Mouse (Mus musculus) cortical plate, adult 2 months (tissue): ENCODE measurements around the gene Foxe1. TPM values are rescaled to one million over a fixed set of nuclear protein-coding genes. Genes with fewer than 3 reads are reported as not detected.

Source experiments
- H3K27ac ChIP-seq: fragments of 200-500 bp; 2 replicates; pipeline ENCODE4 v1.5.1; 2012; ENCODE audit warnings: low read length, control low read depth, inconsistent platforms; ENCODE audit not compliant: insufficient read depth
- H3K4me1 ChIP-seq: fragments of 200-500 bp; 2 replicates; pipeline ENCODE4 v1.6.1; 2011; ENCODE audit warnings: low read length; ENCODE audit not compliant: control insufficient read depth, insufficient read depth
- H3K4me3 ChIP-seq: fragments of 200-500 bp; 2 replicates; pipeline ENCODE4 v1.5.1; 2011; ENCODE audit warnings: mild to moderate bottlenecking, low read length, control low read depth; ENCODE audit not compliant: insufficient read depth
- CTCF ChIP-seq: fragments of 200-500 bp; IDR thresholded peaks from 2 replicates; pipeline ENCODE4 v1.5.1; 2011; ENCODE audit warnings: mild to moderate bottlenecking, control low read depth, low read length; ENCODE audit not compliant: insufficient read depth; ENCODE audit errors: extremely low read depth
- POLR2A ChIP-seq: fragments of 200-500 bp; IDR thresholded peaks from 2 replicates; pipeline ENCODE4 v1.6.1; 2011; ENCODE audit warnings: mild to moderate bottlenecking, low read length, control low read depth; ENCODE audit not compliant: insufficient read depth; ENCODE audit errors: extremely low read depth
- polyA plus RNA-seq: library from polyadenylated mRNA; depleted of rRNA; stranded (reverse); fragments of >200 nt; gene quantifications from 2 replicates; pipeline ENCODE4 v1.2.3, GENCODE M21; 2012; rRNA removed

Gene Foxe1
- polyA plus RNA-seq: not detected in 2 replicates

DNA sequence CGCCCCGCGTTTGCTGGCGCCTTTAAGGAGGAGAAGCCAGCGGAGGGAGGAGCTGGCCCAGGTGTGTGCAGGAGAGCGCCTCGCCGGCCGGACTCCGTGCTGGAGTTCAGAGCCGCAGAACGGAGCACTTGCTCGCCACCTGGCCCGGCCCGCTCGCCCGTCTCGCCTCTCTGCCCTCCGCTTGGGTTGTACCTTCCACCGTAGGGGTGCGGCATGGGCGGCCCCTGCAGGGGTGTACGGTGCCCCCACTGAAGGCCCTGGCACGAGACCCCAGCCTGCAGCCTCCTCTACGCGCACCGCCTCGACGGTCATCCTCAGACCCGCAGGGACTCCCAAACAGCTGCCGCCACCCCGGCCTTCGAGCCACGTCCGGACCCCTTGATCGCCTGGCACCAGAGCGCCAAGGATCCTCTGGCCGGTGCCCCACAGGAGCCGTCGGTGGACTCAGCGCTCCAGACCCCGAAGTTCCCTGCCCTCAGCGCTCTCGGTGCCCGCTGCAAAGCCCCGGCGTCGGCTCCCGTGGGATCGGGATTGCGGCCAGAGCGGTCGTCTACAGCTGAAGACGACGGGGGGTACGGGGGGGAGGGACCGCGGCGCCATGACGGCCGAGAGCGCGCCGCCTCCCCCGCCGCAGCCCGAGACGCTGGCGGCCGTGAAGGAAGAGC lies at the start of gene Foxe1:
TSS of gene Foxe1 (plus strand) at position 14 of the 665 bp plus-strand sequence.
- Histone ChIP-seq H3K27ac (no peak within 1 kb of the TSS), H3K4me3 (no peak within 1 kb of the TSS), H3K4me1 (no peaks in the 10 kb centered on the region)
- no peak for TF ChIP-seq CTCF
- TF ChIP-seq POLR2A: no peak

DNA sequence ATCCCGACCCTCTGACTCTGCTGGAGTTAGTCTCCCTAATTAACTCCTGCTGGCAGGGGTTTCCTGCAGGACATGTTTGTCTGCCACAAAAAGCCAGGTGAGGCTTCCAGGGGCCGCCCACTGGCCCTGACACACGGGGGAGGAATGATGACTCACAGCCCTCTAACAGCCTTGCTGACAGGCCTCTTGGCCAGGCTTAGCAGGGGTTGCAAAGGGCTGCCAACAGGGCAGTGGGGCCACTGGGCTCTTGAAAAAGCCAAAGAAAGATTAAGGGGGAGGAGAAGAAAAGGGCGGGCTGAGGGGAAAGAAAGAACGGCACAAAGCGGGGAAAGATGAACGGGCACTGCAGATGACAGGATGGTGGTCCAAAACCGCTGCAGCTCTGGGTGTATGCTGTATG lies 39.3 kb upstream of the Foxe1 start:
- TF ChIP-seq CTCF: no peak
- no peak for TF ChIP-seq POLR2A
- Histone ChIP-seq H3K4me3 (no peak overlapping the region), H3K27ac (no peak overlapping the region), H3K4me1 (peaks cover 1% of the 10 kb centered on the region; the same call in 1 of the 2 replicates)

DNA sequence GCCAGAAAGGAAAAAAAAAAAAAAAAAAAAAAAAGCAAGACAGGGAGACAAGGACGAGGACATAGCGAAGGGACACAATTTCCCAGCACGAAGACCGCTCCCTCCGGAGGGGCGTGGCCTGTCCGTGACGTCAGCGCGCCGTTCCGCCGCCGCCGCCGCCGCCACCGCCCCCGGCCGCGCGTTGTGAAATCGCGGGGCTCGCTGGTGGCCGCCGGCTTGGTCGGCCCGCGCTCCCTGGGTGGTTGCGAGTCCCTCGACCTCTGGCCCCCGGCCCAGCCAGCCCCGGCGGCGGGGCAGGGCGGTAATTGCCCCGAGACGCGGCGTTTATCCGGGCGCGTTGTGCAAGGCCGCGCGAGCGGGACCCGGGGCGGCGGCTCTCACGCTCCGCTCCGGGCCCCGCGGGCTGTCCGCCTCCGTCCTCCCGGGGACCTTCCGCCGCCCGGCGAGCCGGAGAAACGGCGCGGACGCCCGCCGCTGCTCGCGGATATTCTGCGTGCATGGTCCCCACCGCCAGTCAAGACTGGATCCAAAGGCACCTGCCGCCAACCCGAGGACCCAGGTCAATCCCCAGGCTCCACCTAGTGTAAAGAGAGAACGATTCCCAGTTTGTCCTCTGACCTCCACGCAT lies 38.5 kb upstream of the Foxe1 start:
- Histone ChIP-seq H3K4me3 (peak overlapping the region; percentile 54), H3K4me1 (peaks cover 1% of the 10 kb centered on the region; the same call in 1 of the 2 replicates), H3K27ac (peak overlapping the region; percentile 82)
- TF ChIP-seq CTCF (no peak), POLR2A (peak; percentile 58; the same call in 1 of the 2 replicates)

DNA sequence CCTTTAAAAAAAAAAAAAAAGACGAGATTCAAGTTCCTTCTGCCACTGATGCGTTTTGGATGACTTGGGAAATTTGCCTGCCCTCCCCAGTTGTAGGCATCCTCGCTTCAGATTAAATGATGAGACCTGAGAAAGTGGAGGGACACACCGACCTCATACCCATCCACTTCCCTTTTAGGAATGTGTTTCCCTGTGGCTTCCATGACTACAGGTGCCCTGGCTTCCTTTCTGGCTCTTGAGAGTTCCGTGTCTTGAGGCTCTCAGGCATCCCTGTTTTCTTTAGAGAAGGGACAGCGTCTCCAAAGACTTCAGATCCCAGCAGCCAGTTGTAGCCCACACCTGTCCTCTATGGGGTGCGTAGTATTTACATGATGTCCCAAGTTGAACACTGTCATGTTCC lies 38.0 kb upstream of the Foxe1 start:
- H3K4me1 ChIP-seq: peaks cover 1% of the 10 kb centered on the region; the same call in 1 of the 2 replicates
- peak overlapping the region; percentile 54 for H3K4me3 ChIP-seq
- H3K27ac ChIP-seq: no peak overlapping the region
- TF ChIP-seq CTCF (no peak), POLR2A (no peak)

DNA sequence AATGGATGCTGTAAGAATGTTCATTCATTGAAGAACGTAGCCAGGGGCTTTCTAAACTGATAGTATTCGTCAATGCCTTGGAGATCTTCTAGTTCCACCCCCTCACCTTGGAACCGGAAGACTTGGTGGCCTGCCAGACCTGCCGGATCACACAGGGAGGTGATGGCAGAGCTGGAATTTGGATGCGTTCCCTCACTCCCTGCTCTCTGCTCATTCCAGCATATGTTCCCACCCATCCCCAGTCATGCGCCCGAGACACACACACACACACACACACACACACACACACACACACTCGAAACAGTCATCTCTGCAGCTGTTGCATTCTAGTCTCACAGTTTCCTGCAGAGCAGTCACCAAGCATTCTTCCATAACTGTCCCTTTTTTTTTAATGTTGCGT lies 36.1 kb upstream of the Foxe1 start:
- no peak overlapping the region for H3K27ac ChIP-seq
- TF ChIP-seq POLR2A (no peak), CTCF (no peak)
- peaks cover 1% of the 10 kb centered on the region; the same call in 1 of the 2 replicates for H3K4me1 ChIP-seq
- H3K4me3 ChIP-seq: no peak overlapping the region

DNA sequence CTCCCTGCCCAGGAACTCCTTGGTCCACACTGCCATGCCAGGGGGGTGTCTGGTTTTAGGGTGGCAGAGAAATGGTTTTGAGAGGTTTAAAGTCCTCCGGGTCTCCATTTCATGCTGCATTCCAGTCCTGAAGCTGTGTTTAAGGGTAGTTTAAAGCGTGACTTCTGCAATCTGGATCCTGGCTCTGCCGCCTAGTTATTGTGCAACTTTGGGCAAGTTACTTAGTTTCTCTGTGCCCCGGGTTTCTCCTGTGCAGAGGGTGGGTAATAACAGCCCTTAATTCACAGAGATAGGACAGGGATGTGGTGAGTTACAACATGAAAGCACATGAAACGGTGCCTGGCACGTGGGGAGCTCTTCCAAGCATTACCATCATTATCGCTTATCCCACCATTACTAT lies 35.5 kb upstream of the Foxe1 start:
- Histone ChIP-seq H3K4me1 (peaks cover 1% of the 10 kb centered on the region; the same call in 1 of the 2 replicates), H3K27ac (no peak overlapping the region)

DNA sequence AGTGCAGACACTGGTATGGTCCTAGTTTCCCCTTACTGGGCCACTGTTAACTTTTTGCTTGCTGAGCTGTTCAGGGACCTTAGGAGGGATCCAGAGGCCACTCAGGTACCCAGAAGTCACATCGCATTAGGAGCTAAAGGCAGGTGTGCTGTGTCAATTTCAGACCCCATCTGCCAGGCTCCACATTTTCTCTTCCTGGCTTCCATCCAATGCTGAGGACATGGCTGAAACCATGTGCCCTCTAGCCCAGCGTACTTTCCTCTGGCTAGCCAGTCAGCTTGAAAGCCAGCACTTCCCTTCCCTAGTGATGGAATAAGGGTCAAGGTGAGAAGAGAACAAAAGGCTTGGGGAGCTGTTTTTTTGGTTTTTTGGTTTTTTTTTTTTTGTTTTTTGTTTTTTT lies 31.8 kb upstream of the Foxe1 start:
- Histone ChIP-seq H3K27ac (no peak overlapping the region), H3K4me3 (no peak overlapping the region), H3K4me1 (no peaks in the 10 kb centered on the region)
- TF ChIP-seq POLR2A: no peak
- TF ChIP-seq CTCF: no peak

More for the DNA sequence above, 35.5 kb upstream of the Foxe1 start:
- TF ChIP-seq POLR2A (no peak), CTCF (no peak)
- no peak overlapping the region for H3K4me3 ChIP-seq

DNA sequence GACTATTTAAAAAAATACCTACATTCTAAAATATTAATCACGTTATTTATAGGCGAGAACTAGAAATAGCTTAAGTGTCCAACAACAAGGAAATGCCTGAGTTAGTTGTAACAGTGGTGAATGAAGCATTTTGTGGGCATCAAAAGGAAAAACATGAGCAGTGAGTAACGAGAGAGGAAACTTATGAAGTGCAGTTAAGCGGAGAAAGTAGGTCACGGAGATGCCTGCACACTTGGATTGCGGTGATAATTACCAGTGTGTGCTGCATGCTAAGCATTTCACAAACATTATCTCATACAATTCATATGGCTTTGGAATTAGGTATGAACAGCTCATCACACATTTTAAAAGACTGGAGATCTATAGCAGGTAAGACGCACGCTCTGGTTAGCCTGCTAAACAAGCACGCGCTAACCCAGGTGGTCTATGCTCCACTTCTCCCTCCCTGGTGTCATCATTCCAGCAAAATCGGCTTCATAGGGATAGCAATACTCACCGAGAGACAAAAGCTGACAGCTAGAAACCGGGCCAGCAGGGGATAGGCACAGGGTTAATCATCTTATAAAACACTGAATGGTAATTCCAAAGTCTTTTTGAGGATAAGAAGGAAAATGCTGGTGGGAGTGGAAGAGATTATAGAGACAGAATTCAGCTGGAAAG lies 21.5 kb upstream of the Foxe1 start:
- TF ChIP-seq POLR2A (no peak), CTCF (no peak)
- Histone ChIP-seq H3K4me1 (no peaks in the 10 kb centered on the region), H3K27ac (no peak overlapping the region), H3K4me3 (no peak overlapping the region)

DNA sequence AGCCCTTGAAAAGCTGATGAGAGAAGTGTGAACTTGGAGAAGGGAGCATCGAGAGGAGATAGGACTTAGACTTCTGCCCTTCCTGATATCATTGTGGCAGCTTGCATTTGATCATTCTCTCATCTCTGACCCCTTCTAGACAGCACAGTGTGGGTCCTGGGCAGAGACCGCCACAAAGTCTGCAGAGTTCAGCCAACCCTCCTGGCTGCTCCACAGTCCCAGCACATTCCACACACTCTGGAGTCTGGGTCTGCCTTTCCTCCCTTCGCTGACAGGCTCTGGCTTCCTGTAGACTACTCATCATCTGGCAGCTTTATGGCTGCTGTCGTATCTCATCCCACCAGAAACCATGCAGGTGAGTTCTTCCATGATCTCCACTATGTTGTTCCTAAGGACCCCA lies 20.7 kb upstream of the Foxe1 start:
- no peaks in the 10 kb centered on the region for H3K4me1 ChIP-seq
- TF ChIP-seq POLR2A (no peak), CTCF (no peak)
- no peak overlapping the region for H3K27ac ChIP-seq
- no peak overlapping the region for H3K4me3 ChIP-seq
